ENCODE assay signal across 8 mouse cellular contexts in the genomic region with DNA sequence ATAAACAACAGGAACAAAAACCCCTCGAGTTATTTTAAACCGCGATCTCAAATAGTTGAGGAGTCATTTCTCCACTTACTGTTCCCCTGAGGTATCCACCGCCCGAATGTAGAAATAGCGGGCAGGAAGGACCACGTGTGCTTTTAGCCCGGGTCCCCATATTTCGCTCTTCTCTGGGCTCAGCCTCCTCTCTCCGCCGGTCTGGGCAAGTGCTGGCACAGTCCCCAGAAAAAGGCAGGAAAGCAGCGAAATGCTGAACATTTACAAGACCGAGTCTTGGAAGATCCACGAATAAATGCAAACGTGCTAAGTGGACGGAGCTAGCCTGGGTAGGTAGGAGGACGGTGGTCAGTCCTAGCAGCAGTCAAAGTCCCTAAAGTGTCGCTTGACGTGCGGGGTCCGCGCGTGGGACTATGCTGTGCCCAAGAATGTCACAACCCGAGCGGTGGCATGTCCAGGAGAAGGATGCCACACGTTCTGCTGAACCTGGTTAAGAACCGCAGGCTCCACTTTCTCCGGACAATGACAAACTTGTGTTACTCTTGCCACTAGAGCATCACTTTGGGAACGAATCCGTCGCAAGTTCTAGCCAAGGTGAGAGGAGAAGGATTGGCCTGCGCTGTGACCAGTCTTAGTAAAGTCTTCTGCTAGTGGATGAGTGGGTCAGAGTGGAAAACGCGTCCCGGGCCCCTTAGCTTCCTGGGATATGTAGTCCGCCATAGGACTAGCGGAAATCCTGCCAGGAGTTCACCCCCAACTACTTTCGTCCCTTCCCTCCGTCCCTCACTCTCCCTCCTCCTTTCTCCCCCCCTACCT. TPM values are rescaled to one million over a fixed set of nuclear protein-coding genes. Genes with fewer than 3 reads are reported as not detected.
DNase-seq lines count a peak whose midpoint lies in the region; ATAC-seq and TF ChIP-seq lines count a peak whose summit lies in the region.

Kdelc1 (minus strand) TSS at position 570 of the 816 bp plus-strand sequence.
Bivm (plus strand) TSS at position 719 of the 816 bp plus-strand sequence.

- peaks cover 6% of the 10 kb centered on the region; the same call in 1 of the 2 replicates for H3K4me1 ChIP-seq in embryonic facial prominence, embryonic 15.5 days
- H3K4me1 ChIP-seq in limb, embryonic 14.5 days (ENCODE audit: control insufficient read depth, insufficient read depth, low read length) = 0 out of 2 replicates have a peak, but pooled peaks cover 6% of the 10 kb centered on the region
- H3K4me1 ChIP-seq in midbrain, postnatal 0 days (ENCODE audit: insufficient read depth, low read length) = 0 out of 2 replicates have a peak, but pooled peaks cover 3% of the 10 kb centered on the region

- TF ChIP-seq POLR2A in limb, embryonic 14.5 days (IDR thresholded peaks at IDR 0.05; ENCODE audit: borderline replicate concordance, extremely low read depth, insufficient read depth, insufficient read length) = peak; percentile 92; the same call in 1 of the 2 replicates

- H3K4me3 ChIP-seq in embryonic facial prominence, embryonic 15.5 days (replicated peaks) = peak within 1 kb of the TSS; percentile 84
- peak within 1 kb of the TSS; percentile 63 for H3K4me3 ChIP-seq in limb, embryonic 14.5 days (replicated peaks; ENCODE audit: low read length)
- H3K4me3 ChIP-seq in midbrain, postnatal 0 days (ENCODE audit: low read depth, low read length) = peak within 1 kb of the TSS; percentile 67

- H3K27me3 ChIP-seq in embryonic facial prominence, embryonic 15.5 days = no peaks in the 10 kb centered on the region
- no peaks in the 10 kb centered on the region for H3K27me3 ChIP-seq in limb, embryonic 14.5 days (ENCODE audit: control insufficient read depth, insufficient read depth, low read length)
- no peaks in the 10 kb centered on the region for H3K27me3 ChIP-seq in midbrain, postnatal 0 days (ENCODE audit: insufficient read depth, low read length)

- TF ChIP-seq CTCF in midbrain, postnatal 0 days (IDR thresholded peaks at IDR 0.05) = no peak

- peak within 1 kb of the TSS; percentile 72 for H3K9ac ChIP-seq in embryonic facial prominence, embryonic 15.5 days
- peak within 1 kb of the TSS; percentile 87 for H3K9ac ChIP-seq in limb, embryonic 14.5 days (ENCODE audit: low read depth, low read length, severe bottlenecking)
- H3K9ac ChIP-seq in midbrain, postnatal 0 days (replicated peaks; ENCODE audit: low read length, poor library complexity, severe bottlenecking) = peak within 1 kb of the TSS; percentile 88

- under 1% methylated on average over 39 of the region's 39 CpGs for WGBS in embryonic facial prominence, embryonic 15.5 days
- under 1% methylated on average over 39 of the region's 39 CpGs for WGBS in limb, embryonic 14.5 days
- under 1% methylated on average over 39 of the region's 39 CpGs for WGBS in midbrain, postnatal 0 days

- peaks cover 18% of the 10 kb centered on the region for H3K36me3 ChIP-seq in embryonic facial prominence, embryonic 15.5 days
- H3K36me3 ChIP-seq in limb, embryonic 14.5 days (ENCODE audit: control insufficient read depth, insufficient read depth, low read length) = peaks cover 26% of the 10 kb centered on the region
- peaks cover 9% of the 10 kb centered on the region for H3K36me3 ChIP-seq in midbrain, postnatal 0 days (ENCODE audit: insufficient read depth, low read length)

- H3K9me3 ChIP-seq in embryonic facial prominence, embryonic 15.5 days (replicated peaks) = no peaks in the 10 kb centered on the region
- H3K9me3 ChIP-seq in limb, embryonic 14.5 days (ENCODE audit: control insufficient read depth, low read length) = no peaks in the 10 kb centered on the region
- H3K9me3 ChIP-seq in midbrain, postnatal 0 days (ENCODE audit: low read length) = no peaks in the 10 kb centered on the region

- peak within 1 kb of the TSS; percentile 97 for H3K27ac ChIP-seq in embryonic facial prominence, embryonic 15.5 days (replicated peaks)
- peak within 1 kb of the TSS; percentile 94 for H3K27ac ChIP-seq in limb, embryonic 14.5 days (replicated peaks; ENCODE audit: low read depth, low read length)
- H3K27ac ChIP-seq in midbrain, postnatal 0 days (ENCODE audit: low read depth, low read length) = peak within 1 kb of the TSS; percentile 93

- ATAC-seq in embryonic facial prominence, embryonic 15.5 days (ENCODE audit: insufficient number of reproducible peaks, low FRiP score, low TSS enrichment, low read depth) = peak; percentile 98
- peak; percentile 98 for ATAC-seq in limb, embryonic 14.5 days (ENCODE audit: low FRiP score, low read depth)
- peak; percentile 98 for ATAC-seq in midbrain, postnatal 0 days (ENCODE audit: low FRiP score)

- H3K4me2 ChIP-seq in embryonic facial prominence, embryonic 15.5 days (replicated peaks) = peak within 1 kb of the TSS; percentile 87
- peak within 1 kb of the TSS; percentile 82 for H3K4me2 ChIP-seq in limb, embryonic 14.5 days (replicated peaks; ENCODE audit: low read depth, low read length, severe bottlenecking)
- peak within 1 kb of the TSS; percentile 70 for H3K4me2 ChIP-seq in midbrain, postnatal 0 days (ENCODE audit: low read depth, low read length, poor library complexity, severe bottlenecking)

- DNase-seq in 3T3-L1 (ENCODE audit: low read depth, low spot score) = peak; percentile 99
- peak; percentile 56 to 68 for DNase-seq in adrenal gland, postnatal 4 days (ENCODE audit: low spot score in 2 of 2)
- DNase-seq in heart, adult 8-10 months (ENCODE audit: low spot score) = peak; percentile 95
- peak; percentile 97 for DNase-seq in kidney, adult 9 months
- DNase-seq in limb, embryonic 14.5 days (ENCODE audit: low spot score) = peak; percentile 99
- peak; percentile 98 for DNase-seq in midbrain, postnatal 0 days (ENCODE audit: low spot score)
- peak; percentile 29 to 45 for DNase-seq in spleen, postnatal 14 days (ENCODE audit: low spot score in 2 of 2)

RNA-seq across cellular contexts. Expression of gene Kdelc1, which starts in this region (rescaled TPM):
- total RNA-seq in adrenal gland, postnatal 4 days (2021) = 10 to 100 TPM; 28.9 to 31.6 TPM
- polyA plus RNA-seq in embryonic facial prominence, embryonic 15.5 days (2015; fragmentation: Nextera tagmentation; extraction: Ambion mirVana) = 62.4 and 63.4 TPM in 2 replicates
- 10 to 100 TPM; 12.6 to 14.8 (median 13.9) TPM for total RNA-seq in heart, adult 8-10 months (2022)
- polyA plus RNA-seq in limb, embryonic 14.5 days (2012; rRNA removed) = 64.7 and 68.3 TPM in 2 replicates
- 69.7 and 77.6 TPM in 2 replicates for polyA plus RNA-seq in limb, embryonic 14.5 days (2014; fragmentation: Nextera tagmentation; extraction: Ambion mirVana)
- total RNA-seq in midbrain, postnatal 0 days (2014; rRNA removed) = 9.9 and 15.2 TPM in 2 replicates
- polyA plus RNA-seq in midbrain, postnatal 0 days (2015; fragmentation: Nextera tagmentation; extraction: Ambion mirVana) = 15.5 and 16.7 TPM in 2 replicates

RNA-seq across cellular contexts. Expression of gene Bivm, which starts in this region (rescaled TPM):
- 10 to 100 TPM; 21.1 to 25.2 TPM for total RNA-seq in adrenal gland, postnatal 4 days (2021)
- 17.2 and 18.0 TPM in 2 replicates for polyA plus RNA-seq in embryonic facial prominence, embryonic 15.5 days (2015; fragmentation: Nextera tagmentation; extraction: Ambion mirVana)
- total RNA-seq in heart, adult 8-10 months (2022) = 10 to 100 TPM in 2 of 4 experiments, 1 to 10 TPM in 2; 8.3 to 12.4 (median 9.6) TPM
- polyA plus RNA-seq in limb, embryonic 14.5 days (2012; rRNA removed) = 13.3 and 15.3 TPM in 2 replicates
- polyA plus RNA-seq in limb, embryonic 14.5 days (2014; fragmentation: Nextera tagmentation; extraction: Ambion mirVana) = 17.9 and 19.5 TPM in 2 replicates
- total RNA-seq in midbrain, postnatal 0 days (2014; rRNA removed) = 43.9 and 49.8 TPM in 2 replicates
- polyA plus RNA-seq in midbrain, postnatal 0 days (2015; fragmentation: Nextera tagmentation; extraction: Ambion mirVana) = 22.2 and 23.1 TPM in 2 replicates

Comparison
In these comparisons a context has a peak if more than half of its experiments do, and no peak if none do; other contexts are left out.
1. Peak in every context shown above with its lines: DNase-seq, ATAC-seq, H3K4me3 ChIP-seq and H3K27ac ChIP-seq.
2. DNase-seq: peak in every context shown above with its lines; median percentile 99 in 3T3-L1; 99 in limb, embryonic 14.5 days; 98 in midbrain, postnatal 0 days; 97 in kidney, adult 9 months; 95 in heart, adult 8-10 months; 62 in adrenal gland, postnatal 4 days; 37 in spleen, postnatal 14 days.